Mouse (Mus musculus) CH12.LX (cell line): ENCODE results near the gene Hhip. TPM values are rescaled to one million over a fixed set of nuclear protein-coding genes. Genes with fewer than 3 reads are reported as not detected.

Experiments
- DNase-seq: peaks from one replicate; pipeline ENCODE4 v3.0.0-alpha.2; 2013; ENCODE audit errors: extremely low read depth
- H3K27ac ChIP-seq: 2 replicates; pipeline ENCODE4 v1.5.1; 2012; ENCODE audit warnings: low read depth, mild to moderate bottlenecking, control low read depth, moderate library complexity; ENCODE audit not compliant: insufficient read depth
- H3K27me3 ChIP-seq: replicated peaks from 2 replicates; pipeline ENCODE3; 2012; ENCODE audit warnings: inconsistent platforms
- H3K36me3 ChIP-seq, 2 experiments: replicated peaks in 1 of 2; 2 replicates each; pipeline versions ENCODE3 to v1.6.1; 2012; ENCODE audit warnings: inconsistent platforms in 1 of 2, low read length in 1 of 2, mild to moderate bottlenecking in 1 of 2, mixed read lengths in 1 of 2, moderate library complexity in 1 of 2; ENCODE audit not compliant: control insufficient read depth in 1 of 2, insufficient read depth in 1 of 2
- H3K4me1 ChIP-seq, 2 experiments: 2 replicates each; pipeline ENCODE4 v1.6.1; 2012; ENCODE audit warnings: inconsistent platforms in 1 of 2, moderate library complexity in 1 of 2; ENCODE audit not compliant: insufficient read depth in 2 of 2, control insufficient read depth in 1 of 2
- H3K4me2 ChIP-seq: 2 replicates; pipeline ENCODE4 v1.6.1; 2012; ENCODE audit warnings: low read depth, mild to moderate bottlenecking, control low read depth; ENCODE audit not compliant: poor library complexity, insufficient read depth, severe bottlenecking
- H3K4me3 ChIP-seq, 3 experiments: fragments of 150-350 bp in 1 of 3; sonication (generic) in 1 of 3; replicated peaks in 1 of 3; 2 replicates each; pipeline versions ENCODE3 to v1.5.1; 2011 to 2012; ENCODE audit warnings: low read depth in 2 of 3, low read length in 2 of 3, mild to moderate bottlenecking in 2 of 3, moderate library complexity in 2 of 3, control low read depth in 1 of 3, improper control_type of control experiment in 1 of 3, inconsistent platforms in 1 of 3, mixed read lengths in 1 of 3; ENCODE audit not compliant: poor library complexity in 1 of 3
- H3K79me2 ChIP-seq: replicated peaks from 2 replicates; pipeline ENCODE4 v1.6.1; 2012; ENCODE audit warnings: mild to moderate bottlenecking, moderate library complexity; ENCODE audit not compliant: control insufficient read depth, poor library complexity, insufficient read depth, severe bottlenecking; ENCODE audit errors: extremely low read depth
- H3K9ac ChIP-seq: 2 replicates; pipeline ENCODE4 v1.6.1; 2012; ENCODE audit warnings: low read depth, mild to moderate bottlenecking, control low read depth, moderate library complexity; ENCODE audit not compliant: insufficient read depth
- H3K9me3 ChIP-seq: replicated peaks from 2 replicates; pipeline ENCODE3; 2012; ENCODE audit warnings: low read length, inconsistent platforms, mixed read lengths
- BHLHE40 ChIP-seq: IDR thresholded peaks from 2 replicates; pipeline ENCODE4 v1.6.1; 2011; ENCODE audit warnings: mild to moderate bottlenecking, low read depth, low read length, improper control_type of control experiment
- CHD1 ChIP-seq: IDR thresholded peaks from 2 replicates; pipeline ENCODE4 v1.6.1; 2012; ENCODE audit warnings: low read depth, low read length, improper control_type of control experiment, inconsistent platforms
- E2F4 ChIP-seq: IDR thresholded peaks from 2 replicates; pipeline ENCODE4 v1.6.1; 2011; ENCODE audit warnings: low read depth, low read length, improper control_type of control experiment; ENCODE audit not compliant: insufficient replicate concordance
- MAFK ChIP-seq: IDR thresholded peaks from 2 replicates; pipeline ENCODE4 v1.6.1; 2011; ENCODE audit warnings: low read length, improper control_type of control experiment; ENCODE audit not compliant: insufficient replicate concordance
- MAX ChIP-seq: IDR thresholded peaks from 2 replicates; pipeline ENCODE4 v1.6.1; 2011; ENCODE audit warnings: low read length, improper control_type of control experiment
- MAZ ChIP-seq: IDR thresholded peaks from 2 replicates; pipeline ENCODE4 v1.6.1; 2012; ENCODE audit warnings: low read depth, mild to moderate bottlenecking, inconsistent platforms, low read length, improper control_type of control experiment, moderate library complexity
- MYC ChIP-seq: IDR thresholded peaks from 2 replicates; pipeline ENCODE4 v1.6.1; 2011; ENCODE audit warnings: low read depth, mild to moderate bottlenecking, improper control_type of control experiment, low read length
- NELFE ChIP-seq: IDR thresholded peaks from 2 replicates; pipeline ENCODE4 v1.6.1; 2011; ENCODE audit warnings: low read depth, low read length, improper control_type of control experiment
- POLR2AphosphoS2 ChIP-seq: IDR thresholded peaks from 2 replicates; pipeline ENCODE4 v1.6.1; 2011; ENCODE audit warnings: low read depth, low read length, improper control_type of control experiment
- RAD21 ChIP-seq: IDR thresholded peaks from 2 replicates; pipeline ENCODE4 v1.6.1; 2011; ENCODE audit warnings: low read depth, mild to moderate bottlenecking, low read length, improper control_type of control experiment, moderate library complexity
- SIN3A ChIP-seq: IDR thresholded peaks from 2 replicates; pipeline ENCODE4 v1.6.1; 2012; ENCODE audit warnings: low read length, improper control_type of control experiment, inconsistent platforms
- SMC3 ChIP-seq: IDR thresholded peaks from 2 replicates; pipeline ENCODE4 v1.6.1; 2011; ENCODE audit warnings: low read depth, low read length, improper control_type of control experiment
- TCF12 ChIP-seq: IDR thresholded peaks from 2 replicates; pipeline ENCODE4 v1.6.1; 2014; ENCODE audit warnings: low read depth, mild to moderate bottlenecking, inconsistent platforms, low read length, improper control_type of control experiment
- USF2 ChIP-seq: conservative IDR thresholded peaks from 2 replicates; pipeline ENCODE4 v1.6.1; 2011; ENCODE audit warnings: low read depth, low read length, improper control_type of control experiment
- ZC3H11A ChIP-seq: IDR thresholded peaks from 2 replicates; pipeline ENCODE4 v1.6.1; 2012; ENCODE audit warnings: low read depth, mild to moderate bottlenecking, inconsistent platforms, low read length, improper control_type of control experiment
- ZKSCAN1 ChIP-seq: IDR thresholded peaks from 2 replicates; pipeline ENCODE4 v1.6.1; 2012; ENCODE audit warnings: low read depth, inconsistent platforms, low read length, improper control_type of control experiment, borderline replicate concordance
- ZNF384 ChIP-seq: IDR thresholded peaks from 2 replicates; pipeline ENCODE4 v1.6.1; 2012; ENCODE audit warnings: low read depth, low read length, improper control_type of control experiment, inconsistent platforms
- dilution Hi-C: fragments of 300-500 bp; cut with MboI; formaldehyde crosslinking; loops from 2 replicates; pipeline ENCODE4 v1.14.3; 2020; ENCODE audit warnings: low sequenced_read_pairs; ENCODE audit not compliant: extremely low pct_unique_long_range_greater_than_20kb, extremely low pct_ligation_motif_present
- in situ Hi-C: fragments of 300-500 bp; cut with MboI; formaldehyde crosslinking; loops from 3 replicates; pipeline ENCODE4 v1.14.3; 2019; ENCODE audit warnings: low sequenced_read_pairs, low pct_ligation_motif_present, low pct_unique_long_range_greater_than_20kb, mixed read lengths
- polyA plus RNA-seq: library from polyadenylated mRNA; unstranded; fragments of >175 nt; gene quantifications from 2 replicates; pipeline ENCODE4 v1.2.1, GENCODE M21; 2012; ENCODE audit warnings: low read depth; ENCODE audit not compliant: insufficient read length
- total RNA-seq, 2 experiments: library from RNA; depleted of rRNA; stranded (reverse); fragments of 300-350 nt in 1 of 2; fragments of >200 nt in 1 of 2; gene quantifications; 2 replicates each; pipeline ENCODE4 v1.2.3; 2012 to 2014

Hhip gene
- total and polyA plus RNA-seq, 3 experiments: not detected

DNA sequence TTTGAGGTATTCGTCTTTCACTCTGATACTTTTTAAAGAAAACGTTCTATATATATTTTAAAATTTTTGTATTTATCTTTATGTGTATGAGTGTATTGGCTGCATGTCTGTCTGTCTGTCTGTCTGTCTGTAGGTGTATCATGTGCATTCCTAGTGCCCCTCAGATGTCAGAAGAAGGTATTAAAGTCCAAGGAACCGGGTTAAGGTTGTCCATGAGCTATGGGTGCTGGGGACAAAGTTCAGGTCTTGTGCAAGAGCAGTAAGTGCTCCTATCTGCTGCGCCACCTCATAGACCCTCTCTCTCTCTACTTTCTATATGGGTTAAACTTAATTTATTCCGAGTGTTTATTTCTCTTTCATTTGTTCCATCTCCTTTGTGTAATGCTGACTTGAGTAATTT, 55.5 kb downstream of the Hhip start:
- Histone ChIP-seq H3K4me2 (no peak overlapping the region), H3K9ac (no peak overlapping the region), H3K4me3 (no peak overlapping the region), H3K9me3 (no peaks in the 10 kb centered on the region), H3K79me2 (no peaks in the 10 kb centered on the region), H3K27me3 (no peaks in the 10 kb centered on the region), H3K36me3 (no peaks in the 10 kb centered on the region), H3K4me1 (no peaks in the 10 kb centered on the region), H3K27ac (no peak overlapping the region)
- TF ChIP-seq ZC3H11A (no peak), USF2 (no peak), MYC (no peak), MAZ (no peak), NELFE (no peak), TCF12 (no peak), BHLHE40 (no peak), MAX (no peak), ZKSCAN1 (no peak), SMC3 (no peak), MAFK (no peak), RAD21 (no peak), SIN3A (no peak), E2F4 (no peak), ZNF384 (no peak), POLR2AphosphoS2 (no peak), CHD1 (no peak)
- in situ Hi-C loops: no loop called here
- no peak for DNase-seq
- dilution Hi-C loops: no loop called here

DNA sequence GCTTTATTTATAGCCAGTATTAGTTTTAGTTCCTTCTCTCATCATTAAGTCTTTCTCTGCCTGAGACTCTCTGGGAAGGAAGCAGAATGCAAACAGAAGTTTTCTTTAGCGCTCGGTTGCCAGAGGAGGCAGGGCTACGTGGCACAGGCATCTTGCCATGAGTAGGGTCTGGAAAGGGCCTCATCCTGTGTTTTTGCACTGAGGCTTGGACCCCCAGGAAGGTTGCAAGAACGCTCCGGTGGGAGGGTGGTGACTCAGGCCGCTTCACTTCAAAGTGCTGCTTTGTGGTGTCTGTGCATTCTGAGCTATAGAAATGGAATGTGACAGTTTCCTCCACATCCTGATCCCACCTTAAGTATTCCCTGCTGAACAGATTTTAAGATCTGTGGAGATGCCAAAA, 62.7 kb downstream of the Hhip start:
- no peaks in the 10 kb centered on the region for H3K36me3 ChIP-seq
- H3K27ac ChIP-seq: no peak overlapping the region
- H3K4me2 ChIP-seq: no peak overlapping the region
- no peaks in the 10 kb centered on the region for H3K4me1 ChIP-seq
- no peak for TF ChIP-seq USF2
- no peak overlapping the region for H3K4me3 ChIP-seq
- H3K79me2 ChIP-seq: no peaks in the 10 kb centered on the region
- DNase-seq: no peak
- in situ Hi-C loops (no loop called here), dilution Hi-C loops (no loop called here)
- H3K9me3 ChIP-seq: no peaks in the 10 kb centered on the region
- H3K27me3 ChIP-seq: no peaks in the 10 kb centered on the region
- no peak overlapping the region for H3K9ac ChIP-seq
